Mouse (Mus musculus) urinary bladder, postnatal 14 days (tissue): ENCODE measurements at regions not wholly inside any gene's neighbourhood (a gene's known extent, or its start where the extent isn't known, plus 50 kb on each side); places are given as distances from the start of the nearest gene placed in this dataset.

ENCODE experiments used
- DNase-seq: peaks from one replicate; pipeline ENCODE4 v3.0.0; 2021; ENCODE audit warnings: low spot score

GRCm38 (mm10) chr12:54276978-54277537 lies 73.4 kb upstream of the Egln3 start:
- no peak for DNase-seq

- DNase-seq: no peak
Observed at GRCm38 (mm10) chr12:54273506-54273905, 69.8 kb upstream of the Egln3 start.

- DNase-seq: no peak
Observed at GRCm38 (mm10) chr12:54272696-54273095, 69.0 kb upstream of the Egln3 start.

GRCm38 (mm10) chr12:54272226-54272625 lies 68.6 kb upstream of the Egln3 start:
- DNase-seq: no peak

GRCm38 (mm10) chr12:54265852-54266251 lies 62.2 kb upstream of the Egln3 start:
- no peak for DNase-seq

DNA sequence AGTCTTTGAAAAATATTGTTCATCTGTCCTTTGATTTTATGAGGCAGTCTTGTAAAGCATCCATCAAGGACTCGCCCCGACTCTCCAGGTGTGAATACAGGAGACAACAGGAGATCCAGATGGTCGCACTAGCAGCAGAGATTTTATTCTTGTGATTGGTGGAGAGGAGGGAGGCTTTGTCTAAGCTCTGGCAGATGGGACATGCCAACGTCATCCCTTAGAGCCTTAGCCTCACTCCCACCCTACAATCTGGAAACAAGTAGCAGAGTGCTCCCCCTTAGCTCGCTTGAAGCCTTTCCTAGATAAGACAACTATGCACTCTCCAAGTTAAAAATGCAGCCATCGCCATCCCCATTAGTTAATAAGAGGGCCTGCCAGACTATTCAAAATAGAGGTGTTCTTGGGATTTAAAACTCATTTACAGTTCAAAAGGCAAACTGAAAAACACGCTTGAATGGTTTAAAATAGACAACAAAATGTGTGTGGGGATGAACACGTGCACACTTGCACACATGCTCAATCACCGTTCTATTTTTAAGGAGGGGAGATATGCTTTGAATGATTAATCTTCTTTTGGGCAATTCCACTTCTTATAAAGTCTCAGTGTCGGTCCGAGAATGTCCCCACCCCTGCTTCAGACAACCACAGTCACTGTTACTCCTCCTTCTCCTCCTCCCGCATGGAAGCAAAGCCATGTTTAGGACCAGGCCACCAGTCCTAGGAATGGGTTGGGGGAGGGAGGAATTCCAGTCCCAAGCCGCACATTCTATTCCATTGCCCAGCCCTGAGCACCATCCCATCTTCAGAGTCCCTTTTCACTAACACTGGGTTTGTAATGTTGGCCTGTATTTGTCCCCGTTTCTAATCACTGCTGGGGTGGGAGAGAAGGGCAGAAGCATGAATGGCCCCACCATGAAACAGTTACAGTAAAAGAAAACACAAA lies 61.5 kb upstream of the Egln3 start:
- DNase-seq: no peak

- no peak for DNase-seq
Observed at GRCm38 (mm10) chr12:54264418-54264733, 60.7 kb upstream of the Egln3 start.

GRCm38 (mm10) chr12:54263733-54264417 lies 60.2 kb upstream of the Egln3 start:
- DNase-seq: no peak

- no peak for DNase-seq
Observed at GRCm38 (mm10) chr12:54262236-54263005, 58.8 kb upstream of the Egln3 start.

DNA sequence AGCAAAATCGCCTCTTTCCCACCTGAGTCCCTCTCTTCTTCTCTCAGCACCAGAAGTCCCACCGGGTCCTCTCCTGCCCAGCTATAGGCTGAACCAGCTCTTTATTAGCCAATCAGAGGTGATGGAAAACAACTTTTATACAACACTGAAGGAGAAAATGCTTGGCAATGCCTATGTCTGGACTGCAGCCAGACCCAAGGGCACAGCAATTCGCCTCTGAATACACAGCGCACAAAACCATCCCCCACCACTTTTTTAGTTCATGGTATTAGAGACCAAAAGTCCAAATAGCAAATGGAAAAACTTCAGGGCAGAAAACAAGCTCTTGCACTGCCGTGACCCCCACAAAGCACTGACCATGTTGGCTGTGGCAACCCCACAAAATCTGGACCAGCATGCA lies 57.8 kb upstream of the Egln3 start:
- DNase-seq: no peak

GRCm38 (mm10) chr12:54260502-54260901 lies 56.8 kb upstream of the Egln3 start:
- peak; percentile 12 for DNase-seq

GRCm38 (mm10) chr12:54257776-54258433 lies 54.2 kb upstream of the Egln3 start:
- no peak for DNase-seq

DNA sequence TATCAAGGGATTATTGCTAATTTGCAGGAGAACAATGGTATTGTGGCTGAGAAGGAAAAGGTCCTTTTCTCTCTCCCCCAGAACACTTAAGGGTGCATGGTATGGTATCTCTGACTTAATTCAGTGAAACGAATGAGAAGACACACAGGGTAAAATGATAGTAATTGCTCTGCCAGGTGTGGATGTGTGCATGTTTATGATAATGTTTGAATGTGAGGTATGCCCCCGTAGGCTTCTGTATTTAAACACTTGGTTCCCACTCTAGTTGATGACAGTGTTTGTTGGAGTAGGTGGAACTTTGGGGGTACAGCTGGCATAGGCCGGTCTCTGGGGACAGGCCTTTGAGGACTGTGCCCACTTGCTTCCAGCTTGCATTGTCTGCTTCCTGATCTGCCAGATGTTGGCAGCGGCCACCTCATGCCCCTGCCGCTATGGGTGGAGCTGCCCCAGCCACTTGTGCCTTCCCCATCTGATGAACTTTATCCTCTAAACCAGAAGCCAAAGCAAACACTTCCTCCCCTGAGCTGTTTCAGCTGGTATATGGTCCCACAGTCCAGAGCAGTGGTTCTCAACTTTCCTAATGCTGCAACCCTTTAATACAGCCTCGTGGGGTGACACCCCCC lies 53.0 kb upstream of the Egln3 start:
- DNase-seq: no peak
